Mouse (Mus musculus): ENCODE results near the gene Hoxb2. TPM values are rescaled to one million over a fixed set of nuclear protein-coding genes. Genes with fewer than 3 reads are reported as not detected.

Gene Hoxb2
- polyA plus RNA-seq, 1 experiment from 2014 or later, result 13.4 TPM

DNA sequence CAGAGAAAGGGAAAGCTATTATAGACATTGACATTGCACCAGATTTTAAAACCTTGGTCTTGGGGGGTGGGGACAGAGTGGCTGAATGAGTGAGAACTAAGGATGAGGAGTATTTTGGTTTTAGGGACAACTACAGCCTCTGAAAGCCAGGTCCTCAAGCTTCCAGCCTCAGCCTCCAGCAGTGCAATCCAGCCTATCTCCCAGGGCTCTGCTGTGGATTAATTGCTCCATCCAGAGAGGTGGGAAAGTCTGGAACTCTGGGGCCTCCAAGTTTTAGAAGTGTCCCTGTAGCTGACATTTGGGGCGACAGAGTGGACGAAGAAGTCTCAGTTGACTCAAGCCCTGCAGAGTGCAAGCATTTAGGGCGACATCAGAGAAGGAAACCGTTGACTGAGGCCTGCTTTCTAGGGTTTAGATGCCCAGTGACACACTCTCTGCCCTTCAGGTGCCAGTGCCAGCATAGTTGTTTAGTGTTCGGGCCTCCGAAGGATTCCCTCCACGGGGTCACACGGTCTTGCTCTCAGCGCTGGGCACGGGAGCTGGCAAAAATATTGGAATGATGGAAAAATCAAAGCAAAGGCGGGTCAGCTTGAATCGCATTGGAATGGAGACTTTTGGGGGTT is 36.4 kb upstream of the Hoxb2 start:
- TF ChIP-seq EP300 (optimal IDR thresholded peaks at IDR 0.05) (no peak), CTCF (IDR thresholded peaks at IDR 0.05; ENCODE audit: low read depth) (no peak)
- peak overlapping the region; percentile 73 for H3K4me2 ChIP-seq (replicated peaks; ENCODE audit: low read depth)
- H3K36me3 ChIP-seq (ENCODE audit: control insufficient read depth, insufficient read depth, low read length), result no peaks in the 10 kb centered on the region
- 17% methylated on average over 12 of the region's 12 CpGs for WGBS
- no peaks in the 10 kb centered on the region for H3K9me3 ChIP-seq (ENCODE audit: control insufficient read depth, low read length)
- peak overlapping the region; percentile 43 for H3K4me3 ChIP-seq (ENCODE audit: low read depth, low read length)
- no peak for DNase-seq (ENCODE audit: low spot score)
- no peaks in the 10 kb centered on the region for H3K4me1 ChIP-seq (replicated peaks; ENCODE audit: control insufficient read depth, insufficient read depth)
- ATAC-seq (ENCODE audit: low FRiP score, low TSS enrichment), result no peak
- peaks cover 6% of the 10 kb centered on the region; the same call in 1 of the 2 replicates for H3K27me3 ChIP-seq (ENCODE audit: control insufficient read depth, insufficient read depth, low read length)
- H3K9ac ChIP-seq (ENCODE audit: low read length), result peak overlapping the region; percentile 70
- H3K27ac ChIP-seq (replicated peaks), result peak overlapping the region; percentile 89

DNA sequence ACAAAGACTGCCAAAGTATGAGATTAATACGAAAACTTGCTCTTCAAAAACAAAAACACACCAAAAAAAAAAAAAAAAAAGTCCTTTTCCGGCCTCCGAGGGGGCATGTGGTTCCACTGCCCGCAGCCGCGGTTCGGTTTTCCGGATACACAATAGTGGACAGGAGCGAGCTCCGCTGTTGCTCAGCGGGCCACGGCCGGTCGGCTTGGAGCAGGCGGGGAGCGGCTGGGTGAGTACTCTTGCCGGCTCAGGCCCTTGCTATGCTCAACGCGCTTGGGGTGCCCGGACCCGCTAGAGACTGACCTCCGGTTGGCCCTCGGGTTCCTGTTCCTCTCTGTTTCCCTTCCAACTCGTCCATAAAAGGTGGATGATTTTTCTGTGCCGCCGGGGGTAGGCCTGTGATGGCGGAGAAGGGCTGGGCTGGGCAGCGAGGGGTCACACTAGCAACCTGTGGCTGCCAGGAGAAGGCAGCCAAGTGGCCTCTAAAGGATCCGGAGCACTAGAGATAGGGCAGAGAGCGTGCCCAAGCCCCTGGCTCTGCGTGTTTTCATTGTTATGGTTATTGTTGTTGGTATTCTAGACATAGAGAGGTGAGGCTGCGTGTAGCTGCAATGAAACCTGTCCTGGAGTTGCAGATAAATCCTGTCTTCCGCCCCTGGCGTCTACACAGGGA is 35.5 kb upstream of the Hoxb2 start:
- Histone ChIP-seq H3K36me3 (ENCODE audit: control insufficient read depth, insufficient read depth, low read length) (no peaks in the 10 kb centered on the region), H3K9ac (ENCODE audit: low read length) (peak overlapping the region; percentile 70), H3K4me2 (replicated peaks; ENCODE audit: low read depth) (peak overlapping the region; percentile 73), H3K4me1 (replicated peaks; ENCODE audit: control insufficient read depth, insufficient read depth) (no peaks in the 10 kb centered on the region), H3K27me3 (ENCODE audit: control insufficient read depth, insufficient read depth, low read length) (peaks cover 6% of the 10 kb centered on the region; the same call in 1 of the 2 replicates), H3K9me3 (ENCODE audit: control insufficient read depth, low read length) (no peaks in the 10 kb centered on the region), H3K27ac (replicated peaks) (peak overlapping the region; percentile 89), H3K4me3 (ENCODE audit: low read depth, low read length) (peak overlapping the region; percentile 43)
- TF ChIP-seq CTCF (IDR thresholded peaks at IDR 0.05; ENCODE audit: low read depth) (no peak), EP300 (optimal IDR thresholded peaks at IDR 0.05) (no peak)
- 9% methylated on average over 34 of the region's 34 CpGs for WGBS
- ATAC-seq (ENCODE audit: low FRiP score, low TSS enrichment) (no peak), DNase-seq (ENCODE audit: low spot score) (no peak)

DNA sequence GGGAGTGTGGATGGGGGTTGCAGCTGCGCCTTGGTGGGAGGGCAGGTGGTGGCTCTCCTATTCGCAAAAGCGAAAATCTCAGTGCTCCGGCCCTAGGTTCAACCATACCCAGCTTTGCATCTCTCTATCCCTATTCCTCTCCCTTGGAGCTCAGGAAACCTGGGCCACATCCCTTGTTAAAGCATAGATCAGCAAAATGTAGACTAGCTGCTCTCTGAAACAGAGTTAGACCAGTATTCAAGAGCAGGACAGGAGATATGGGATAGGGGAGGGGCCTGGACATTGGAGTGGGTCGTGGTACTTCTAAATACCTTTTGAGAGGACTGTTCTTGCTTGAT is 35.0 kb upstream of the Hoxb2 start:
- H3K4me2 ChIP-seq (replicated peaks; ENCODE audit: low read depth), result peak overlapping the region; percentile 73
- WGBS, result 31% methylated on average over 5 of the region's 5 CpGs
- H3K36me3 ChIP-seq (ENCODE audit: control insufficient read depth, insufficient read depth, low read length), result no peaks in the 10 kb centered on the region
- peak overlapping the region; percentile 89 for H3K27ac ChIP-seq (replicated peaks)
- TF ChIP-seq CTCF (IDR thresholded peaks at IDR 0.05; ENCODE audit: low read depth) (no peak), EP300 (optimal IDR thresholded peaks at IDR 0.05) (no peak)
- no peak for DNase-seq (ENCODE audit: low spot score)
- H3K27me3 ChIP-seq (ENCODE audit: control insufficient read depth, insufficient read depth, low read length), result peaks cover 6% of the 10 kb centered on the region; the same call in 1 of the 2 replicates
- ATAC-seq (ENCODE audit: low FRiP score, low TSS enrichment), result no peak
- peak overlapping the region; percentile 43 for H3K4me3 ChIP-seq (ENCODE audit: low read depth, low read length)
- H3K4me1 ChIP-seq (replicated peaks; ENCODE audit: control insufficient read depth, insufficient read depth), result no peaks in the 10 kb centered on the region
- peak overlapping the region; percentile 70 for H3K9ac ChIP-seq (ENCODE audit: low read length)
- no peaks in the 10 kb centered on the region for H3K9me3 ChIP-seq (ENCODE audit: control insufficient read depth, low read length)

GRCm38 (mm10) chr11:96316696-96317607 is 33.4 kb upstream of the Hoxb2 start:
- Histone ChIP-seq H3K4me1 (replicated peaks; ENCODE audit: control insufficient read depth, insufficient read depth) (no peaks in the 10 kb centered on the region), H3K27ac (replicated peaks) (peak overlapping the region; percentile 97; the same call in 1 of the 2 replicates), H3K4me3 (ENCODE audit: low read depth, low read length) (peak overlapping the region; percentile 61), H3K4me2 (replicated peaks; ENCODE audit: low read depth) (peak overlapping the region; percentile 73), H3K36me3 (ENCODE audit: control insufficient read depth, insufficient read depth, low read length) (no peaks in the 10 kb centered on the region), H3K9me3 (ENCODE audit: control insufficient read depth, low read length) (no peaks in the 10 kb centered on the region), H3K9ac (ENCODE audit: low read length) (no peak overlapping the region; the same call in 1 of the 2 replicates), H3K27me3 (ENCODE audit: control insufficient read depth, insufficient read depth, low read length) (peaks cover 5% of the 10 kb centered on the region; the same call in 1 of the 2 replicates)
- no peak for ATAC-seq (ENCODE audit: low FRiP score, low TSS enrichment)
- DNase-seq (ENCODE audit: low spot score), result no peak
- no peak for TF ChIP-seq CTCF (IDR thresholded peaks at IDR 0.05; ENCODE audit: low read depth)
- TF ChIP-seq EP300 (optimal IDR thresholded peaks at IDR 0.05), result no peak
- 17% methylated on average over 18 of the region's 18 CpGs for WGBS

GRCm38 (mm10) chr11:96317608-96318367 is 32.5 kb upstream of the Hoxb2 start, which contains the start of gene Hoxb4:
TSS of gene Hoxb4 (plus strand) at chr11:96318267.
- Histone ChIP-seq H3K9ac (ENCODE audit: low read length) (peak within 1 kb of the TSS; percentile 84), H3K4me1 (replicated peaks; ENCODE audit: control insufficient read depth, insufficient read depth) (no peaks in the 10 kb centered on the region), H3K27me3 (ENCODE audit: control insufficient read depth, insufficient read depth, low read length) (peaks cover 4% of the 10 kb centered on the region; the same call in 1 of the 2 replicates), H3K36me3 (ENCODE audit: control insufficient read depth, insufficient read depth, low read length) (no peaks in the 10 kb centered on the region), H3K27ac (replicated peaks) (peak within 1 kb of the TSS; percentile 97), H3K4me3 (ENCODE audit: low read depth, low read length) (peak within 1 kb of the TSS; percentile 61), H3K4me2 (replicated peaks; ENCODE audit: low read depth) (peak within 1 kb of the TSS; percentile 73), H3K9me3 (ENCODE audit: control insufficient read depth, low read length) (no peaks in the 10 kb centered on the region)
- TF ChIP-seq EP300 (optimal IDR thresholded peaks at IDR 0.05), result no peak
- 0 out of 2 replicates have a peak, but pooled peaks have one; percentile 1 for ATAC-seq (ENCODE audit: low FRiP score, low TSS enrichment)
- DNase-seq (ENCODE audit: low spot score), result no peak
- 8% methylated on average over 28 of the region's 28 CpGs for WGBS

Measured in stomach, postnatal 0 days (tissue).